Mouse (Mus musculus) stomach, embryonic 15.5 days (tissue): ENCODE measurements around the gene Eif3i. TPM values are rescaled to one million over a fixed set of nuclear protein-coding genes. Genes with fewer than 3 reads are reported as not detected.

Experiments
- ATAC-seq: fragments of 200-750 bp; cut with Nextera tagmentation; 2 replicates; pipeline ENCODE4 v1.8.0; 2017; ENCODE audit warnings: low read depth, moderate number of reproducible peaks, moderate TSS enrichment; ENCODE audit not compliant: insufficient read depth, low FRiP score
- H3K27ac ChIP-seq: fragments of 300-500 bp; sonication (generic); 2 replicates; pipeline ENCODE4 v1.5.1; 2015; ENCODE audit warnings: mild to moderate bottlenecking, inconsistent platforms
- H3K27me3 ChIP-seq: fragments of 300-500 bp; sonication (generic); replicated peaks from 2 replicates; pipeline ENCODE4 v1.6.1; 2015; ENCODE audit warnings: inconsistent platforms
- H3K36me3 ChIP-seq: fragments of 300-500 bp; sonication (generic); 2 replicates; pipeline ENCODE4 v1.6.1; 2015; ENCODE audit warnings: inconsistent platforms
- H3K4me1 ChIP-seq: fragments of 300-500 bp; sonication (generic); 2 replicates; pipeline ENCODE4 v1.6.1; 2015; ENCODE audit warnings: inconsistent platforms
- H3K4me2 ChIP-seq: fragments of 300-500 bp; sonication (generic); 2 replicates; pipeline ENCODE4 v1.6.1; 2015; ENCODE audit warnings: mild to moderate bottlenecking, inconsistent platforms
- H3K4me3 ChIP-seq: fragments of 300-500 bp; sonication (generic); replicated peaks from 2 replicates; pipeline ENCODE4 v1.5.1; 2015; ENCODE audit warnings: inconsistent platforms
- H3K9ac ChIP-seq: fragments of 300-500 bp; sonication (generic); 2 replicates; pipeline ENCODE4 v1.6.1; 2015; ENCODE audit warnings: inconsistent platforms
- H3K9me3 ChIP-seq: fragments of 300-500 bp; sonication (generic); 2 replicates; pipeline ENCODE4 v1.6.1; 2016; ENCODE audit warnings: inconsistent platforms
- WGBS: fragments of 180-500 bp; shearing (Covaris S2); methylation state at CpG from one replicate; pipeline ENCODE4 v1.1.7; 2015; 5-methylcytosine and 5-hydroxymethylcytosine counted together
- polyA plus RNA-seq: library from polyadenylated mRNA; unstranded; fragments of >200 nt; fragmentation: Nextera tagmentation; extraction: Ambion mirVana; gene quantifications from 2 replicates; pipeline ENCODE4 v1.2.1, GENCODE M21; 2015

The Eif3i gene
- polyA plus RNA-seq, 1 experiment from 2014 or later = 265 TPM

DNA sequence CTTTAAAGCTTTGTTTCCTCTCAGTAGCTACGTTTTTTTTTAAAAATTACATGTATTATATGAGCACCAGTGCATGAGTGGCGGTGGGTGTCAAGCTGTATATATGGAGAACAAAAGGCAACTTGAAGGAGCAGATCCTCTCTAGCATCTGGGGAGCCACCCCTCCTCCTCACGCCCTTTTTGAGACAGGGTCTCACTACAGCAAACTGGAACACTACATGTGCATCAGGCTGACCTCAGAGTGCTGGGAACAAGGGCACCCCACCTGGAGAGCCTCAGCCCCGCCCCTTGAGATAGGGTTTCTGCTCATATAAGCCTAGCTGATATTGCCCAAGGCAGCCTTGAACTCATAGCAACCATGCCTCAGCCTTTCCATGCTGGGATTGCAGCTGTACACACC lies 25.0 kb upstream of the Eif3i start:
- no peaks in the 10 kb centered on the region for H3K27me3 ChIP-seq
- WGBS = 38% methylated on average over 4 of the region's 4 CpGs
- H3K27ac ChIP-seq = peak overlapping the region; percentile 90; the same call in 1 of the 2 replicates
- peaks cover 30% of the 10 kb centered on the region for H3K4me1 ChIP-seq
- ATAC-seq = no peak
- H3K9ac ChIP-seq = no peak overlapping the region
- no peak overlapping the region for H3K4me3 ChIP-seq
- peaks cover 33% of the 10 kb centered on the region for H3K36me3 ChIP-seq
- no peaks in the 10 kb centered on the region for H3K9me3 ChIP-seq
- H3K4me2 ChIP-seq = no peak overlapping the region; the same call in 1 of the 2 replicates

DNA sequence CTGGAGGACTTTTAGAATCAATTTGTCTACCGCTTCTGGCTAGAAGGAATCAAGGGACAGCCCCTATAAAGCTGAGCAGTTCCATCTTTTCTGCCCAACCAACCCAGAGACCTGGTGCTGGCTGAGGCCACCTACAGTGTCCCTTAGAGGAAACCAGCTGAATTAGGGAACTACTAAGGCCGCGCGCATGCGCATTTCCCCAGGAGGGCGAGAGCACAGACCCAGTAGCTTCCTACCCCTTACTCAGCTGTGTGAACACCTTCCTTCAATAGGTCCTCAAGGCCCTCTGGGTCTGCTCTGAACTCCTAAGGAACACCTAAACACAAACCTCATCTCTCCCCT lies 24.6 kb upstream of the Eif3i start:
- peak overlapping the region; percentile 27; the same call in 1 of the 2 replicates for H3K9ac ChIP-seq
- peak overlapping the region; percentile 75 for H3K4me2 ChIP-seq
- H3K36me3 ChIP-seq = peaks cover 29% of the 10 kb centered on the region
- no peaks in the 10 kb centered on the region for H3K27me3 ChIP-seq
- peak overlapping the region; percentile 66 for H3K4me3 ChIP-seq
- H3K27ac ChIP-seq = peak overlapping the region; percentile 90
- 6% methylated on average over 6 of the region's 6 CpGs for WGBS
- ATAC-seq = no peak
- H3K4me1 ChIP-seq = peaks cover 30% of the 10 kb centered on the region
- H3K9me3 ChIP-seq = no peaks in the 10 kb centered on the region

DNA sequence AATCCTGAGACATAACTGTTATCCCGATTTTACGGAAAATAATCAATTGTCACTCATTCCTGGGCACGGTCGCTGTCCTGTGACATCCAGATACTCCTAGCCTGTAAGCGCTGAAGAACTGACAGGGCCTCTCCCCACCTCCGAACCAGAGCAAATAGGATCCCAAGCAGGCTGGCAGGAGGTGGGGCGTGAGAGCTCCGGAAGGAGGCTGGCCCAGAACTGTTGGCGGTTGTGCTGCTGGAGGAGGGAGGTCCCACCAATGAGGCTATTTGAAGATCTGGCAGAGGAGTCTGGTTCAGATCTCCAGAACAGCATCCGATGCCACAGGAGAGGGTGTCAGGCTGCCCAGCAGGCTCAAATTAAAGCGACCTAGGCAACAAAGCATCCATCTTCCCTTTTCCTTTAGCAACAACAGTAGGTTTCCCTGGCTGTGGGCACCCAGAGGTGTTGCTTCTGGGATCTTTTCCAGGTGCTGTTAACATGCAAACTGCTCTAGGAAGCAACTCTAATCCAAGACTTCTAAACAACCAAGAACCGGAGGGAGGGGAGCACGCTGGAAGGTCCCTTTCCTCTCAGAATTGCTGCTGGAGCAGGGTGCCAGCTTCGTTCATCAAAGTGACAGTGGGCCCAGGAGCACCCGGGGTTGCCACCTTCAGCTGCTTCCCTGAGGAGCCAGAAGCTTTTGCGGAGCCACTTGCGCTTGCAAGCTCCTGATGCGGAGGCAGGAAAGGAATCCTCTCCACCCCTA lies 24.0 kb upstream of the Eif3i start:
- under 1% methylated on average over 18 of the region's 18 CpGs for whole genome bisulfite sequencing

DNA sequence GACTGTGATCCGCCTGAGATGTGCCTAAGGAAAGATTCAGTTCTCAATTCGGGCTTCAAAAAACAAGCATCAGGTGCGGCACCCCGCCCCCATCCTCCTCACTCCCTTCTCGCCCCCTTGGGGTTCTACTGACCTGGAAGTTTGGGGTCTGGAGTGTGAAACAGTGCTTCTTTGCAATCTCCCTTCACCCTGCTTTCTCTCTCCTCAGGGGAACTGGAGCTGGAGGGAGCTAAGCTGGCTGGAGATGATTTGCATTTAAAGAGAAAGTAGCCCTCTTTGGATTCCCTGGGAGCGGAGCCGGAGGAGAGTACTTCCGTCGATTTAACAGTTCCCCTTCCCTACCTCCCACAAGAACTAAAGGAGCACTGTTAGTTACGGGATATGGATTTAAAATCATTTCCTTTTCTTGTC lies 23.2 kb upstream of the Eif3i start, which contains the start of gene Ccdc28b:
Gene Ccdc28b, minus strand, starts transcription at position 267 of the 411 bp plus-strand sequence.
- peaks cover 17% of the 10 kb centered on the region for H3K36me3 ChIP-seq
- WGBS = under 1% methylated on average over 10 of the region's 10 CpGs
- H3K27me3 ChIP-seq = no peaks in the 10 kb centered on the region
- H3K9me3 ChIP-seq = no peaks in the 10 kb centered on the region
- peaks cover 30% of the 10 kb centered on the region for H3K4me1 ChIP-seq
- no peak for ATAC-seq
- peak within 1 kb of the TSS; percentile 75 for H3K4me2 ChIP-seq
- H3K27ac ChIP-seq = peak within 1 kb of the TSS; percentile 90
- H3K9ac ChIP-seq = peak within 1 kb of the TSS; percentile 37; the same call in 1 of the 2 replicates
- peak within 1 kb of the TSS; percentile 66 for H3K4me3 ChIP-seq

More for the DNA sequence above, 24.0 kb upstream of the Eif3i start:
- H3K4me1 ChIP-seq = peaks cover 30% of the 10 kb centered on the region
- peak overlapping the region; percentile 90 for H3K27ac ChIP-seq
- H3K27me3 ChIP-seq = no peaks in the 10 kb centered on the region
- H3K4me2 ChIP-seq = peak overlapping the region; percentile 75
- H3K36me3 ChIP-seq = peaks cover 24% of the 10 kb centered on the region
- H3K4me3 ChIP-seq = peak overlapping the region; percentile 66
- ATAC-seq = peak; percentile 91
- no peaks in the 10 kb centered on the region for H3K9me3 ChIP-seq
- H3K9ac ChIP-seq = peak overlapping the region; percentile 37; the same call in 1 of the 2 replicates

DNA sequence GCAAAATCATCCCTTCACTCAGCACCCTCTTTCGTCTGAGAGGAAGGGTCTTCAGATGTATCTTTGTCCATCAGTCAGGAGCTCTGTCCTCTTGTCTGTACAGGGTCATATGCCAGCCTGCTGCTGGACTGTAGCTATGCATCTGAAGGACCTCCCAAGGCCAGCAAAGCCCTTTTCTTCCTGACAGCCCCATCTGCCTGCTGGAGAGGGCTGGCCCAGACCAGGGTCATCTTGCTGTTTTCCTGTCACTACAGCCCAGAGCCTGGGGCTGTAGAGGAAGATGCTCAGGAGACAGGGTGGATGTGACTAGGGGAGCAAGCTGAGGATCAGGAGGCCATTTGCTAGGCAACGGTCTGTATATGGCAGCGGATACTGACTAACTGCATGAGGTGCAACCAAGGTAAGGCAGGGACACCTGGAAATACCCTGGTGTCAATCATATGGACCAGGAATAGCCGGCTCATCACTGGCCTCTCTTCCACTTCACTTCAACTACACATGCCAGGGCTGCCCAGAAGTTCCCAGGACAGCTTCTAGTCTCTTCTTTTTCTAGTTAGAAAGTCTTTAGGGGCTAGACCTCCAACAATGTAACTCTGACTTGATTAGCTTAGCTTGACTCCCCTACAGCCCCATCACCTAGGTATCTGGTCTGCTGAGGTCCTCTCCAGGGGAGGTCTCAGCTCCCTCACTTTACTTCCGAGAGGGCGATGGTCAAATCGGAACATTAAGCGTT lies 22.5 kb upstream of the Eif3i start:
- H3K27me3 ChIP-seq = no peaks in the 10 kb centered on the region
- 15% methylated on average over 8 of the region's 8 CpGs for WGBS

DNA sequence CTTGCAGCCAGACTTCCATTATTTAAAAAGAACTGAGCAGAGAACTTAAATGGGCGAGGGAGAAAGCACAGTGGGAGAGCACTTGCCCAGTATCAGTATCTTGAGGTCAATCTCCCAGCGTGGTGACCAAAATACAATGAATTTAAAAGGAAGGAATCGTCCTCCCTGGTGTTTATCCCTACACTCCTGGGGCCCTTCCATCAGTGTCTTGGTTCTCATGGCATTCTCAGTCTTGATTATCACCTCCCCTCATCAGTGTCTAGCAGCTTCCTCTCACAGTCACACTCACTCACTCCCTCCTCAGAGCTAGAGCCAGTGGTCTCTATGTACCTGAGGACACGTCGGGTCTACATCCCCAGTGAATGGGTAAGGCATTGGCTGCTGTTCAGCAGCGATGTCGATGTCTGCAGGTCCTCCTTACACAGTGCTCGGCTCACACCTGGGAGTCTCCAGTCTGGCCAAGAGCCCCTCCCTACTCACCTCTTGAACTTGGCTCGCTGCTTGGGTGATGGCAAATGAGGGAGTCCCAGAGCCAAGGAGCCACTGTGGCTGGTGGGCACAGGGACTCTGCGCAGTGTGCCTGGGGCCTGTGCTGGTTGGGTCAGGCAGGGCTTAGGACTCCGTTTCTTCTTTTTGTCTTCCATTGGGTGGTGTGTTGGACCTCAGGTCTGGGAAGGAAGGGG lies 21.8 kb upstream of the Eif3i start:
- H3K27ac ChIP-seq = no peak overlapping the region
- H3K4me2 ChIP-seq = no peak overlapping the region; the same call in 1 of the 2 replicates
- 0 out of 2 replicates have a peak, but pooled peaks cover 3% of the 10 kb centered on the region for H3K36me3 ChIP-seq
- no peaks in the 10 kb centered on the region for H3K27me3 ChIP-seq
- no peaks in the 10 kb centered on the region for H3K9me3 ChIP-seq
- no peak overlapping the region for H3K9ac ChIP-seq
- 72% methylated on average over 11 of the region's 11 CpGs for WGBS
- peaks cover 36% of the 10 kb centered on the region for H3K4me1 ChIP-seq
- peak overlapping the region; percentile 66; the same call in 1 of the 2 replicates for H3K4me3 ChIP-seq
- ATAC-seq = no peak

More for the DNA sequence above, 22.5 kb upstream of the Eif3i start:
- peaks cover 10% of the 10 kb centered on the region; the same call in 1 of the 2 replicates for H3K36me3 ChIP-seq
- ATAC-seq = no peak
- H3K4me1 ChIP-seq = peaks cover 36% of the 10 kb centered on the region
- peak overlapping the region; percentile 37; the same call in 1 of the 2 replicates for H3K9ac ChIP-seq
- peak overlapping the region; percentile 90 for H3K27ac ChIP-seq
- no peaks in the 10 kb centered on the region for H3K9me3 ChIP-seq
- peak overlapping the region; percentile 75 for H3K4me2 ChIP-seq
- H3K4me3 ChIP-seq = peak overlapping the region; percentile 66

DNA sequence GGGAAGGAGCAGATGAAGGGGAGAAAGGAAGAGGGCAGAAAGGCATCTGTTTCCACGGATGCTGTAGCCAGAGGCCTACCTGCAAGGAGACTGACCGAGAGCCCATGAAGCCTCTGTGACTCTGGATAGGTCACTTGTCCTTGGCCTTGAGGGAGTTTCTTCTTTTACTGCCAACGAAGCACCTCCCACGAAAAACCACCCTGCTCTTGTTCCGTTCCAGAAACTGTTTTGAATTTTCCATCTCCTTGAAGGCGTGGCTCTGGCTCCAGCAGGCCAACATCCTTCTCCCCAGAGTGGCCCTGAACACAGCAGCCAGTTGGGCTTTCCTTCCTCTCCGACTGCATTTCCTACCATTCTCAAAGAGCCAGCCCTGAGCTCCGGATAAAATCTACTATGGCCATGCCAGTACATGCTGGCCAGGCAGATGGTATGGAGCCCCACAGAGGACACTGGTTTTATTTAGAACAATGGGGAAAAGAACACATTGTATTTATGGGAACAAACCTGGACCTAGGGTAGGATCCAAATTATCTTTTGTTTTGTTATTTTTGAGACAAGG lies 20.9 kb upstream of the Eif3i start:
- peaks cover 36% of the 10 kb centered on the region for H3K4me1 ChIP-seq
- no peaks in the 10 kb centered on the region for H3K27me3 ChIP-seq
- no peak overlapping the region for H3K9ac ChIP-seq
- no peak overlapping the region for H3K4me2 ChIP-seq
- H3K4me3 ChIP-seq = no peak overlapping the region
- H3K9me3 ChIP-seq = no peaks in the 10 kb centered on the region
- 0 out of 2 replicates have a peak, but pooled peaks cover 6% of the 10 kb centered on the region for H3K36me3 ChIP-seq
- WGBS = 74% methylated on average over 8 of the region's 8 CpGs
- ATAC-seq = no peak
- H3K27ac ChIP-seq = peak overlapping the region; percentile 46; the same call in 1 of the 2 replicates

DNA sequence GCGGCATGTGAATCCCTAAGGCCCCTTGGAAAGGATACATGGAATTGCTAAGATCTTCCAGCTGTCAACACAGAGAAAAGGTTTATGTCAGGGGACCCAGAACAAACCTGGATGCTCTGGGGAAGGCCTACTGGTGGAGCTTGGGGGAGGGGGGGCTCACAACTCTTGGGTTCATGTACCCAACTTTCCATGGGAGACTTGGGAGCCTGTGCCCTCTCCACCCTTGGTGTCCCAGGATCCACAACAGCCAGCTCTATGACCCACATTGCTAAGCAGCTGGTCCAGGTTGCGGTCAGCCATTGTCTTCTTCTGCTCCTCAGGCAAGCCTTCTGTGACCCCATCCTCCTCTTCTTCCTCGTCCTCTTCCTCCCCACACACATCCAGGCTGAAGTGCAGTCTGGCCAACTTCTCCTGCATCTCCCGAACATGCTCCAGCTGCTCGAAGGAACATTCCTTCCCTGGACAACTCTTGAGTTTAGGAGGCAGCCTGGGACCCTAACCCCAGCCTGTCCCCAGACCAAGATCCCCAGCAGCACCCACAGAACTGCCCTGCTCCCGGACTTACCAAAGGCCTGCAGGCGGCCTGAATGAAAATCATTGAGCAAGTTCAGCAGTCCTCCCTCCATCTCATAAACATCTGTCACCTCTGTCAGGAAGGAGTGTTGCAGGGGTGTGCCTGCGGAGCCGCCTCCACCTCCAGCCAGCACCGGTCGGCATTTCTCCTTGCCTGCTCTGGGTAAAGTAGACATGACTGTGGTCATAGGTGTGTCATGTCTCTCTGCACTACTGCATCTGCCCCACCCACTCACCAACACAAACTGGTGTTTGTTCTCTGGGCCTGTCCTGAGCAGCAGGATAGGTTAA lies 20.2 kb upstream of the Eif3i start:
- H3K4me3 ChIP-seq = no peak overlapping the region
- H3K27ac ChIP-seq = peak overlapping the region; percentile 46; the same call in 1 of the 2 replicates
- 0 out of 2 replicates have a peak overlapping the region, but pooled peaks have one; percentile 9 for H3K4me2 ChIP-seq
- WGBS = 79% methylated on average over 11 of the region's 11 CpGs
- H3K36me3 ChIP-seq = 0 out of 2 replicates have a peak, but pooled peaks cover 9% of the 10 kb centered on the region
- H3K9me3 ChIP-seq = no peaks in the 10 kb centered on the region
- peaks cover 36% of the 10 kb centered on the region for H3K4me1 ChIP-seq
- no peak overlapping the region for H3K9ac ChIP-seq
- ATAC-seq = no peak
- H3K27me3 ChIP-seq = no peaks in the 10 kb centered on the region

DNA sequence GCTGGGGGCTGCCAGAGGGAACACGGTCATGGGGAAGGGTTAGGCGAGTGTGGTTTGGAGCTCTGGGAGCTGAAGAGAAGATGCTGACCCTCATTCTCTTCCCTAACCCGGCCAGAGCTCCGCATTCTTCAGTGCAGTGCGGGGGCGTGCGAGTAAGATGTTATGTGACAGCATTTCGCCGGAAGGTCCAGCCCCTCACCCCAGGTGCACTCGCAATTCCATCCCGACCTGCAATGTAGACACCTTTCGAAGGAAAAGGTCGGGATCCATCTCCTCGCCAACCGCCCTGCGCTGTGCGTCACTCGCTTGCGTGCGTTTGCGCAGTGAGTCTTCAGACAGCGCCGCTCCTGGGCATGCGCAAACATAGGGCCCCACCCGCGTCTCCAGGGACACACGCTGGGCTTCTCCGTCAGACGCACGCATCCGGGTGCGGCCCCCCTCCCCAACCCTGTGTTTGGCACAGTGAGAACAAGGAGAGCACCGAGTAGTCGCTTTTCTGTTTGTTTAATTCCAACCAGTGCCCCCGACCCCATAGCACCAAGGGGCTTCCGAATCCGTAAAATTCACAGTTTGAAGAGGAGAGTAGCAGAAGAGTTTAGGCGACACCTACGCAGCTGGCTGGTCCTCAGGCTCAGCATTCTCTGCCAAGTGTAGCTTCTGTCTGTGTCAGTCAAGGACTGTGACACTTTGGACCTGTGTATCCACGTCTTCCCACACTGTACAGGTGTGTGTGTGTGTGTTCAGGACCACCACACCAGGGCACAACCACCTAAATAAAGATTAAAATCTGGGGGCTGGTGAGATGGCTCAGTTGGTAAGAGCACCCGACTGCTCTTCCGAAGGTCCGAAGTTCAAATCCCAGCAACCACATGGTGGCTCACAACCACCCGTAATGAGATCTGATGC lies 18.6 kb upstream of the Eif3i start, which contains the start of gene Iqcc:
Gene Iqcc, minus strand, starts transcription at position 314 of the 906 bp plus-strand sequence.
- ATAC-seq = peak; percentile 87
- Histone ChIP-seq H3K27me3 (no peaks in the 10 kb centered on the region), H3K9ac (peak within 1 kb of the TSS; percentile 78), H3K4me1 (peaks cover 23% of the 10 kb centered on the region), H3K9me3 (no peaks in the 10 kb centered on the region), H3K27ac (peak within 1 kb of the TSS; percentile 88), H3K4me2 (peak within 1 kb of the TSS; percentile 85), H3K4me3 (peak within 1 kb of the TSS; percentile 76), H3K36me3 (0 out of 2 replicates have a peak, but pooled peaks cover 9% of the 10 kb centered on the region)
- WGBS = 4% methylated on average over 44 of the region's 44 CpGs

DNA sequence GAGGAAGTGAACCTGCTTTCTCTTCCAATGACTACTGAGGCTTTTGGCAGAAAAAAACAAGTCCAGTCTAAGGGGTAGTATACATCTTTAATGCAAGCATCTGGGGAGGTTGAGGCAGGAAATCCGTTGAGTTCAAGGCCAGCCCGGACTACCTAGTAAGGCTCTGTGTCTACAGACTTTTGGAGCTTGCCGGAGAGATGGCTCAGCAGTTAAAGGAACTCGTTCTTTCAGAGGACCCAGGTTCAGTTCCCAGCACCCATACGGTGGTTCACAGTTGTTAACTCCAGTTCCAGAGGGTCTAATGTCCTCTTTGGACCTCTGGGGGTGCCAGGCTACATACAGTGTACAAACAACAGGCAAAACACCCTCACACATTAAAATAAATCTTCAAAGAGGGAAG lies 17.6 kb upstream of the Eif3i start:
- ATAC-seq = no peak
- 93% methylated on average over 5 of the region's 5 CpGs for WGBS
- Histone ChIP-seq H3K4me1 (peaks cover 20% of the 10 kb centered on the region), H3K4me3 (peak overlapping the region; percentile 76), H3K36me3 (0 out of 2 replicates have a peak, but pooled peaks cover 9% of the 10 kb centered on the region), H3K27ac (peak overlapping the region; percentile 82; the same call in 1 of the 2 replicates), H3K4me2 (peak overlapping the region; percentile 85), H3K27me3 (no peaks in the 10 kb centered on the region), H3K9ac (peak overlapping the region; percentile 78; the same call in 1 of the 2 replicates), H3K9me3 (no peaks in the 10 kb centered on the region)
